Mouse (Mus musculus) spleen, adult 2 months (tissue): ENCODE data around the gene Cacna2d2.

Experiments used
- CTCF ChIP-seq: fragments of 200-500 bp; IDR thresholded peaks from 2 replicates; pipeline ENCODE4 v1.5.1; 2011; ENCODE audit warnings: mild to moderate bottlenecking, inconsistent platforms; ENCODE audit not compliant: insufficient read depth, insufficient read length, insufficient replicate concordance; ENCODE audit errors: extremely low read depth
- POLR2A ChIP-seq: fragments of 200-500 bp; IDR thresholded peaks from 2 replicates; pipeline ENCODE4 v1.6.1; 2011; ENCODE audit warnings: low read depth, low read length, inconsistent platforms

GRCm38 (mm10) chr9:107542721-107543120 is 143.3 kb downstream of the Cacna2d2 start:
- TF ChIP-seq CTCF (no peak), POLR2A (no peak)
